26 mouse cellular contexts compared by ENCODE assay signal in genomic region chr4:57205908-57206307, GRCm38 (mm10).
A peak's percentile ranks its signal among the peaks of the same experiment; 100 is the strongest.
DNase-seq lines count a peak whose midpoint lies in the region; ATAC-seq lines count a peak whose summit lies in the region.
"Had no signal": no experiment of that assay in that cellular context is flagged by ENCODE, and none has a peak within 500 bp of the region (broad histone marks: within the 10 kb centered on the region; RNA-seq: fewer than 3 reads in every experiment).

No protein-coding gene starts in this region.

- DNase-seq in forebrain, embryonic 10.5 days (ENCODE audit: extremely low spot score, low spot score): no peak
- DNase-seq in layer of hippocampus, adult 18-20 months (ENCODE audit: low spot score in 2 of 2): peak; percentile 46 to 80
- no peak for DNase-seq in layer of hippocampus, postnatal 10 days (ENCODE audit: low spot score in 2 of 2)
- DNase-seq in layer of hippocampus, adult 9-10 months (ENCODE audit: low spot score): peak; percentile 49
- no peak for DNase-seq in left cerebral cortex, adult 8-10 months (ENCODE audit: low spot score in 2 of 2)
- no peak for DNase-seq in adrenal gland, adult (ENCODE audit: inconsistent age in 2 of 2, low spot score in 1 of 2)
- DNase-seq: adrenal gland, adult 8-10 months; cerebellum, adult 11-12 months; cerebellum, adult 9-11 months; embryo, embryonic 11 days; gastrocnemius, postnatal 25 days; heart, adult 11 months; kidney, adult 18-20 months; kidney, postnatal 36 days; lung, embryonic 14.5 days; lung, postnatal 14 days; midbrain, embryonic 14.5 days had no signal

- peaks cover 6% of the 10 kb centered on the region; the same call in 1 of the 2 replicates for H3K4me1 ChIP-seq in forebrain, embryonic 13.5 days
- peaks cover 22% of the 10 kb centered on the region for H3K4me1 ChIP-seq in forebrain, embryonic 10.5 days
- H3K4me1 ChIP-seq: liver, embryonic 15.5 days had no signal

- 63% methylated on average over 8 of the region's 8 CpGs for WGBS in forebrain, embryonic 13.5 days
- 88% methylated on average over 8 of the region's 8 CpGs for WGBS in forebrain, embryonic 10.5 days

- no peak overlapping the region for H3K4me3 ChIP-seq in forebrain, embryonic 13.5 days
- no peak overlapping the region for H3K4me3 ChIP-seq in forebrain, embryonic 10.5 days
- H3K4me3 ChIP-seq: embryonic facial prominence, embryonic 12.5 days; heart, embryonic 10.5 days; heart, embryonic 15.5 days; limb, embryonic 12.5 days; liver, embryonic 15.5 days had no signal

- H3K4me2 ChIP-seq in forebrain, embryonic 13.5 days: no peak overlapping the region
- H3K4me2 ChIP-seq: embryonic facial prominence, embryonic 12.5 days; heart, embryonic 15.5 days; limb, embryonic 12.5 days; liver, embryonic 15.5 days; lung, embryonic 14.5 days had no signal

- no peak overlapping the region for H3K9ac ChIP-seq in forebrain, embryonic 13.5 days
- H3K9ac ChIP-seq: embryonic facial prominence, embryonic 12.5 days; heart, embryonic 15.5 days; limb, embryonic 12.5 days; liver, embryonic 15.5 days; lung, embryonic 14.5 days had no signal

- H3K27me3 ChIP-seq in forebrain, embryonic 13.5 days: no peaks in the 10 kb centered on the region
- no peaks in the 10 kb centered on the region for H3K27me3 ChIP-seq in forebrain, embryonic 10.5 days (ENCODE audit: poor library complexity, severe bottlenecking)
- H3K27me3 ChIP-seq: CH12.LX; embryonic facial prominence, embryonic 12.5 days; heart, embryonic 15.5 days; limb, embryonic 12.5 days; liver, embryonic 15.5 days had no signal

- ATAC-seq in forebrain, embryonic 13.5 days: peak; percentile 45; the same call in 1 of the 2 replicates
- ATAC-seq: activated CD4-positive, CD25-positive, alpha-beta regulatory T cell, adult 4 months; hindbrain, embryonic 16.5 days had no signal

- no peaks in the 10 kb centered on the region for H3K36me3 ChIP-seq in forebrain, embryonic 13.5 days (ENCODE audit: poor library complexity, severe bottlenecking)
- H3K36me3 ChIP-seq in forebrain, embryonic 10.5 days (replicated peaks): no peaks in the 10 kb centered on the region
- H3K36me3 ChIP-seq: embryonic facial prominence, embryonic 12.5 days; heart, embryonic 10.5 days; heart, embryonic 15.5 days; limb, embryonic 12.5 days; liver, embryonic 15.5 days had no signal

- no peak overlapping the region for H3K27ac ChIP-seq in forebrain, embryonic 13.5 days
- no peak overlapping the region for H3K27ac ChIP-seq in forebrain, embryonic 10.5 days
- H3K27ac ChIP-seq: embryonic facial prominence, embryonic 12.5 days; heart, embryonic 10.5 days; heart, embryonic 15.5 days; limb, embryonic 12.5 days; liver, embryonic 15.5 days had no signal

- no peaks in the 10 kb centered on the region for H3K9me3 ChIP-seq in forebrain, embryonic 13.5 days (replicated peaks)
- no peaks in the 10 kb centered on the region for H3K9me3 ChIP-seq in forebrain, embryonic 10.5 days
- H3K9me3 ChIP-seq: embryonic facial prominence, embryonic 12.5 days; heart, embryonic 10.5 days; heart, embryonic 15.5 days; limb, embryonic 12.5 days; liver, embryonic 15.5 days had no signal

Comparison
In these comparisons a context has a peak if more than half of its experiments do, and no peak if none do; other contexts are left out.
1. DNase-seq: peak in layer of hippocampus, adult 18-20 months (2 of 2) and layer of hippocampus, adult 9-10 months (single experiment); none in forebrain, embryonic 10.5 days (single experiment), layer of hippocampus, postnatal 10 days (0 of 2), left cerebral cortex, adult 8-10 months (0 of 2) and adrenal gland, adult (0 of 2).